Mouse (Mus musculus) heart, embryonic 13.5 days (tissue): ENCODE measurements at regions not wholly inside any gene's neighbourhood (a gene's known extent, or its start where the extent isn't known, plus 50 kb on each side); places are given as distances from the start of the nearest gene placed in this dataset.

Experiments used
- ATAC-seq: fragments of 200-750 bp; cut with Nextera tagmentation; 2 replicates; pipeline ENCODE4 v1.8.0; 2017; ENCODE audit warnings: moderate TSS enrichment; ENCODE audit not compliant: insufficient number of reproducible peaks, low FRiP score, low TSS enrichment; ENCODE audit errors: extremely low read depth
- H3K27ac ChIP-seq: fragments of 300-500 bp; sonication (generic); replicated peaks from 2 replicates; pipeline ENCODE4 v1.5.1; 2015; ENCODE audit warnings: moderate library complexity, mild to moderate bottlenecking, inconsistent platforms
- H3K27me3 ChIP-seq: fragments of 300-500 bp; sonication (generic); replicated peaks from 2 replicates; pipeline ENCODE4 v1.6.1; 2015; ENCODE audit warnings: mild to moderate bottlenecking, inconsistent platforms
- H3K36me3 ChIP-seq: fragments of 300-500 bp; sonication (generic); 2 replicates; pipeline ENCODE4 v1.6.1; 2015; ENCODE audit warnings: mild to moderate bottlenecking, inconsistent platforms
- H3K4me1 ChIP-seq: fragments of 300-500 bp; sonication (generic); 2 replicates; pipeline ENCODE4 v1.6.1; 2015; ENCODE audit warnings: inconsistent platforms
- H3K4me2 ChIP-seq: fragments of 300-500 bp; sonication (generic); 2 replicates; pipeline ENCODE4 v1.6.1; 2015; ENCODE audit warnings: inconsistent platforms, mild to moderate bottlenecking, moderate library complexity
- H3K4me3 ChIP-seq: fragments of 300-500 bp; sonication (generic); 2 replicates; pipeline ENCODE4 v1.5.1; 2015; ENCODE audit warnings: moderate library complexity, mild to moderate bottlenecking, inconsistent platforms
- H3K9ac ChIP-seq: fragments of 300-500 bp; sonication (generic); 2 replicates; pipeline ENCODE4 v1.6.1; 2015; ENCODE audit warnings: inconsistent platforms, mild to moderate bottlenecking, moderate library complexity
- H3K9me3 ChIP-seq: fragments of 300-500 bp; sonication (generic); 2 replicates; pipeline ENCODE4 v1.6.1; 2016; ENCODE audit warnings: inconsistent platforms
- WGBS: fragments of 180-500 bp; shearing (Covaris S2); methylation state at CpG from one replicate; pipeline ENCODE4 v1.1.7; 2015; ENCODE audit warnings: mixed read lengths; 5-methylcytosine and 5-hydroxymethylcytosine counted together

GRCm38 (mm10) chrX:11387200-11387940 is 59.7 kb downstream of the H2al1j start:
- no peaks in the 10 kb centered on the region for H3K36me3 ChIP-seq
- H3K4me3 ChIP-seq, result no peak overlapping the region
- H3K9ac ChIP-seq, result no peak overlapping the region
- no peak overlapping the region for H3K27ac ChIP-seq
- H3K4me2 ChIP-seq, result no peak overlapping the region
- no peak for ATAC-seq
- H3K9me3 ChIP-seq, result no peaks in the 10 kb centered on the region
- H3K27me3 ChIP-seq, result peaks cover 45% of the 10 kb centered on the region
- no peaks in the 10 kb centered on the region for H3K4me1 ChIP-seq
- 63% methylated on average over 9 of the region's 9 CpGs for WGBS

DNA sequence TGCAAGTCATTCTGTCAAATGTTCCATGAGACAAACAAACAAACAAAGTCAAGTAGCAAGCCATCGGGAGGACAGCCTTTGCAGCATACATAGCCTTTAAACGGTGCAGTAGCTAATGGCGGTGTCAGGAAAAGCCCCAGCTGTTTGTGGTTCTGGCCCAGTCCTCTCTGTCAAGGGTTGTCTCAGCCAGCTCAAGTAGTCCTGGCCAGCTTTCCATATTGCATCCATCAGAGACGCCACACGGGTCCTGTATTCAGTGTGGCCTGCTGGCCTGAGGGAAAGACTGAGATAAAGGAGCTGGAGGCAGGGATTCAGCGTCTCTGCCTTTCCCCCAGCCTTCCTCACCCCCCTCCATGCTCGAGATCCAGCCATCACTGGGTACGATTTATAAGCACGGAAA is 61.2 kb downstream of the H2al1j start:
- no peaks in the 10 kb centered on the region for H3K9me3 ChIP-seq
- H3K9ac ChIP-seq, result no peak overlapping the region
- no peak overlapping the region for H3K4me3 ChIP-seq
- no peak overlapping the region for H3K27ac ChIP-seq
- ATAC-seq, result no peak
- H3K4me2 ChIP-seq, result no peak overlapping the region
- H3K36me3 ChIP-seq, result no peaks in the 10 kb centered on the region
- 57% methylated on average over 9 of the region's 9 CpGs for WGBS
- H3K4me1 ChIP-seq, result no peaks in the 10 kb centered on the region
- peaks cover 34% of the 10 kb centered on the region for H3K27me3 ChIP-seq

GRCm38 (mm10) chrX:11400406-11400805 is 72.8 kb downstream of the H2al1j start:
- peaks cover 12% of the 10 kb centered on the region; the same call in 1 of the 2 replicates for H3K27me3 ChIP-seq
- H3K4me2 ChIP-seq, result no peak overlapping the region
- H3K36me3 ChIP-seq, result no peaks in the 10 kb centered on the region
- WGBS, result 77% methylated on average over 3 of the region's 3 CpGs
- no peaks in the 10 kb centered on the region for H3K4me1 ChIP-seq
- no peak overlapping the region for H3K4me3 ChIP-seq
- peaks cover 3% of the 10 kb centered on the region; the same call in 1 of the 2 replicates for H3K9me3 ChIP-seq
- H3K9ac ChIP-seq, result no peak overlapping the region
- no peak for ATAC-seq
- no peak overlapping the region for H3K27ac ChIP-seq

GRCm38 (mm10) chrX:11404369-11404768 is 76.7 kb downstream of the H2al1j start:
- Histone ChIP-seq H3K9ac (no peak overlapping the region), H3K4me1 (no peaks in the 10 kb centered on the region), H3K9me3 (peaks cover 3% of the 10 kb centered on the region; the same call in 1 of the 2 replicates), H3K27ac (no peak overlapping the region), H3K4me3 (no peak overlapping the region), H3K36me3 (no peaks in the 10 kb centered on the region), H3K27me3 (peaks cover 14% of the 10 kb centered on the region), H3K4me2 (no peak overlapping the region)
- 60% methylated on average over 4 of the region's 4 CpGs for WGBS
- ATAC-seq, result no peak

DNA sequence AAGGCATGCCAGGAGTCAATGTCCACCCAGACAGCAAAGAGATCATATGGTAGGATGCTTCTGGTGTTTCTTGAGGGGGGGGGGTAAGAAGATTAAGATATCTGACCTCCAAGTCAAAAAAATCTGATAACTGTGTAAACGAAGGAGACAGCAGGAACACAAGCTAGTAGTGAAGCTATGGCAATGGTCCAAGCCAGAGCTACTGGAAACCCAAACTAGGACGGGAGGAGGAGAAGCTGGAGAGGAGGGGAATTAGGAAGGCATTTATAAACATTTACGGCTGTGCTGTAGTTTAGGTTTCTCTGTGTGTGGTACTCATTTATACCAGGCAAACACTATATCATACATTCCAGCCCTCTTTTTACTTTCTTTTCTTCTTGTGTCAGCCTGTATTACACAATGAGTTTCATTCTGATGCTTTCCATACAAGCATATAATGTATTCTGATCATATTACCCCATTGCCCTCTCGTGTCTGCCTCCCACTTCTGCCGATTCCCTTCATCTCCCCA is 84.7 kb downstream of the H2al1j start:
- H3K9ac ChIP-seq, result no peak overlapping the region
- no peaks in the 10 kb centered on the region for H3K36me3 ChIP-seq
- H3K4me3 ChIP-seq, result no peak overlapping the region
- H3K4me2 ChIP-seq, result no peak overlapping the region
- H3K27me3 ChIP-seq, result peaks cover 21% of the 10 kb centered on the region
- 52% methylated on average over 5 of the region's 5 CpGs for WGBS
- H3K9me3 ChIP-seq, result no peaks in the 10 kb centered on the region
- peaks cover 11% of the 10 kb centered on the region for H3K4me1 ChIP-seq
- ATAC-seq, result no peak
- H3K27ac ChIP-seq, result no peak overlapping the region

DNA sequence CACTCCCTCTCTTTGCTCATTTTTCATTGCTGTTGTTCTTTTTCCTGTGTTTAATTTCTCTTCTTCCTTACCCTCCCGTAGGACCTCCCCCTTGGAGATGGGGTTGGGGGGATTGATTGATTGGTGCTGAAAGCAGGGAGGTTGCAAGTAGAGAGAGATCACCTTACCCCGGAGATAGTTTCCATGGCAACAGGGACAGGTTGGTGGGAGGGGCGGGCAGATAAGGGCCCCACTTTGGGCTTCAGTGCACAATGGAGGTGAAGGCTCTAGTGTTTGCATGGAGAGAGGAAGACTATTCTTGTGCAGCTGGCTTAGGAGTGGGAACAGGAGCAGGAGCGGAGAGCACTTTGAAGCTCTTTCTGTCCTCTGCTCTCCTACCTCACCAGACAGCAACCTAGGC is 88.0 kb downstream of the H2al1j start:
- ATAC-seq, result no peak
- Histone ChIP-seq H3K9ac (no peak overlapping the region), H3K4me1 (peaks cover 36% of the 10 kb centered on the region), H3K9me3 (no peaks in the 10 kb centered on the region), H3K36me3 (no peaks in the 10 kb centered on the region), H3K27ac (no peak overlapping the region), H3K27me3 (peaks cover 29% of the 10 kb centered on the region), H3K4me2 (no peak overlapping the region), H3K4me3 (no peak overlapping the region)
- 31% methylated on average over 4 of the region's 4 CpGs for WGBS

GRCm38 (mm10) chrX:11416510-11416909 is 88.9 kb downstream of the H2al1j start:
- Histone ChIP-seq H3K4me3 (no peak overlapping the region), H3K9ac (no peak overlapping the region), H3K4me1 (peaks cover 36% of the 10 kb centered on the region), H3K27ac (peak overlapping the region; percentile 32; the same call in 1 of the 2 replicates), H3K27me3 (peaks cover 29% of the 10 kb centered on the region), H3K36me3 (no peaks in the 10 kb centered on the region), H3K4me2 (no peak overlapping the region), H3K9me3 (no peaks in the 10 kb centered on the region)
- ATAC-seq, result no peak
- WGBS, result 71% methylated on average over 3 of the region's 3 CpGs

GRCm38 (mm10) chrX:11417861-11418260 is 90.2 kb downstream of the H2al1j start:
- Histone ChIP-seq H3K9ac (no peak overlapping the region), H3K4me1 (peaks cover 36% of the 10 kb centered on the region), H3K9me3 (no peaks in the 10 kb centered on the region), H3K27me3 (peaks cover 28% of the 10 kb centered on the region), H3K36me3 (no peaks in the 10 kb centered on the region), H3K27ac (peak overlapping the region; percentile 69), H3K4me3 (no peak overlapping the region), H3K4me2 (no peak overlapping the region)
- 31% methylated on average over 4 of the region's 4 CpGs for WGBS
- ATAC-seq, result no peak

- Histone ChIP-seq H3K27ac (peak overlapping the region; percentile 69), H3K4me1 (peaks cover 36% of the 10 kb centered on the region), H3K9ac (no peak overlapping the region), H3K36me3 (no peaks in the 10 kb centered on the region), H3K27me3 (peaks cover 32% of the 10 kb centered on the region), H3K4me3 (no peak overlapping the region), H3K4me2 (no peak overlapping the region), H3K9me3 (no peaks in the 10 kb centered on the region)
- ATAC-seq, result no peak
- WGBS, result 55% methylated on average over 10 of the region's 10 CpGs
Observed at GRCm38 (mm10) chrX:11418261-11418660, 90.6 kb downstream of the H2al1j start.

- peak; percentile 41; the same call in 1 of the 2 replicates for ATAC-seq
- peak overlapping the region; percentile 69 for H3K27ac ChIP-seq
- H3K9me3 ChIP-seq, result no peaks in the 10 kb centered on the region
- no peak overlapping the region for H3K4me2 ChIP-seq
- H3K27me3 ChIP-seq, result peaks cover 39% of the 10 kb centered on the region
- H3K4me3 ChIP-seq, result no peak overlapping the region
- H3K9ac ChIP-seq, result no peak overlapping the region
- H3K36me3 ChIP-seq, result no peaks in the 10 kb centered on the region
- 34% methylated on average over 5 of the region's 5 CpGs for WGBS
- H3K4me1 ChIP-seq, result peaks cover 36% of the 10 kb centered on the region
Observed at GRCm38 (mm10) chrX:11419162-11419631, 91.6 kb downstream of the H2al1j start.

DNA sequence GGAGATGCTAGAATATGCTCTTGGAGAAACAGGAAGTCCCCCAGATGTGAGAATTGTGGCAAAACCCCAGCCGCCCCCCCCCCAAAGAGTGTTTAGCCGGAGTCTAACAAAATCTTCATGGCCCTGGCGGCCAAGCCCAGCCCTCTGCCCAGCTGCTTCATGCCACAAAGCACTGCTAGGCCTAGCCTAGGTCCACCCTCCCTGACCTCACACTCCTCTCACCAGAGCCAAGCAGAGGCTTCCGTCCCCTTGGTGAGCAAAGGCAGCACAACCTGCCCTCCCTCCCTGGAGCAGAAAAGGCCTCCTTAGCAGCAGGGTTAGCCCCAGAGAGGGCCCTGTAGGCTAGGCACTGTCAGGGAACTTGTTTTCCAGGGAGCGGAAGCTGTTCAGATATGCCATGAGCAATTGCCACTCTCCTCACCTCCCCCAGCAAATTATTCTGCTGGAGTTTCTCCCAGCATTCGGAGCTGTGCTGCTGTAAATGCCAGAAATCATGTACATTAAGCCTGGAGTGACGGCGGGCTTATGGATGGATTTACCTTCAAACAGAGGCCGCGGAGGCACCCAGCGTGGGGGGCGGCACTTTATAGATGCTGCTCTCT is 104.9 kb downstream of the H2al1j start:
- H3K27me3 ChIP-seq, result peaks cover 68% of the 10 kb centered on the region
- no peak for ATAC-seq
- H3K9me3 ChIP-seq, result no peaks in the 10 kb centered on the region
- H3K4me2 ChIP-seq, result no peak overlapping the region
- 56% methylated on average over 11 of the region's 12 CpGs for WGBS
- H3K36me3 ChIP-seq, result no peaks in the 10 kb centered on the region
- peaks cover 24% of the 10 kb centered on the region for H3K4me1 ChIP-seq
- H3K27ac ChIP-seq, result no peak overlapping the region
- no peak overlapping the region for H3K9ac ChIP-seq
- H3K4me3 ChIP-seq, result no peak overlapping the region
